Mouse (Mus musculus) left cerebral cortex, adult 2 months (tissue): ENCODE measurements around the gene Gm49373. TPM values are rescaled to one million over a fixed set of nuclear protein-coding genes. Genes with fewer than 3 reads are reported as not detected.

Experiments used
- DNase-seq, 2 experiments: peaks; one replicate each; pipeline ENCODE4 v3.0.0; 2021 to 2022; ENCODE audit warnings: low spot score in 2 of 2, mixed read lengths in 1 of 2; ENCODE audit errors: extremely low spot score in 1 of 2
- H3K27ac ChIP-seq: fragments of 200-600 bp; 2 replicates; pipeline ENCODE4 v1.8.1; 2022
- H3K4me3 ChIP-seq: fragments of 200-600 bp; 2 replicates; pipeline ENCODE4 v1.8.1; 2022
- CTCF ChIP-seq: fragments of 200-600 bp; IDR thresholded peaks from 2 replicates; pipeline ENCODE4 v1.8.1; 2022; ENCODE audit warnings: antibody characterized with exemption, mild to moderate bottlenecking, moderate library complexity
- intact Hi-C: fragments of 180-260 bp; cut with DNase I; formaldehyde crosslinking; loops from one replicate; pipeline ENCODE4 v1.15.1; 2025
- long read RNA-seq, 2 experiments: library from polyadenylated mRNA; stranded (forward); transcript quantifications; one replicate each; pipeline ENCODE4 v2.0.0; 2021; ENCODE audit warnings: borderline mapping rate in 2 of 2
- total RNA-seq, 2 experiments: library from RNA; stranded (reverse); gene quantifications; 2 replicates each; pipeline ENCODE4 v1.2.3; 2021

Gm49373 gene
- 1 to 10 TPM; 1.7 to 3.2 TPM for total RNA-seq
- long read RNA-seq, experiment 1, partial matches to known transcripts, result 1 of 4 reads
- long read RNA-seq, experiment 1, other reads (novel, unspliced or antisense), result 3 of 4 reads
- long read RNA-seq, experiment 2, partial matches to known transcripts, result 0 of 1 reads
- long read RNA-seq, experiment 2, other reads (novel, unspliced or antisense), result 1 of 1 reads

- no peak for TF ChIP-seq CTCF
- intact Hi-C loops, result loop anchor here (2.0 to 5.0 kb wide), 3 partner anchors 32 to 176 kb away; partner anchors contain the start of genes Eif3g and Tyk2
- Histone ChIP-seq H3K4me3 (peak within 1 kb of the TSS; percentile 94), H3K27ac (peak within 1 kb of the TSS; percentile 85)
- peak; percentile 89 to 90 for DNase-seq
These were observed at the start of gene Gm49373, which contains the start of gene Fdx1l for GRCm38 (mm10) chr9:21073044-21073840. Gm49373 (minus strand) TSS chr9:21073096. Fdx1l (minus strand) TSS chr9:21073614.

GRCm38 (mm10) chr9:21121483-21121882, 48.6 kb upstream of the Gm49373 start:
- no peak overlapping the region for H3K4me3 ChIP-seq
- H3K27ac ChIP-seq, result no peak overlapping the region
- TF ChIP-seq CTCF, result no peak
- no peak for DNase-seq
- intact Hi-C loops, result no loop called here

GRCm38 (mm10) chr9:21117073-21117472, 44.2 kb upstream of the Gm49373 start:
- no peak for DNase-seq
- TF ChIP-seq CTCF, result no peak

GRCm38 (mm10) chr9:21115105-21115504, 42.2 kb upstream of the Gm49373 start:
- Histone ChIP-seq H3K4me3 (no peak overlapping the region), H3K27ac (no peak overlapping the region)
- no peak for TF ChIP-seq CTCF
- intact Hi-C loops, result no loop called here
- no peak for DNase-seq

More at GRCm38 (mm10) chr9:21117073-21117472, 44.2 kb upstream of the Gm49373 start:
- intact Hi-C loops, result no loop called here
- Histone ChIP-seq H3K4me3 (no peak overlapping the region), H3K27ac (no peak overlapping the region)

- H3K4me3 ChIP-seq, result no peak overlapping the region
- no peak overlapping the region for H3K27ac ChIP-seq
- DNase-seq, result no peak
- intact Hi-C loops, result no loop called here
- TF ChIP-seq CTCF, result no peak
These were observed 41.3 kb upstream of the Gm49373 start for GRCm38 (mm10) chr9:21114190-21114589.

- H3K4me3 ChIP-seq, result no peak overlapping the region
- H3K27ac ChIP-seq, result no peak overlapping the region
- intact Hi-C loops, result no loop called here
- TF ChIP-seq CTCF, result no peak
- DNase-seq, result no peak
These were observed 40.9 kb upstream of the Gm49373 start for GRCm38 (mm10) chr9:21113751-21114150.

GRCm38 (mm10) chr9:21107607-21108237, 34.8 kb upstream of the Gm49373 start:
- intact Hi-C loops, result no loop called here
- Histone ChIP-seq H3K4me3 (no peak overlapping the region), H3K27ac (no peak overlapping the region)
- DNase-seq, result no peak
- TF ChIP-seq CTCF, result no peak

- no peak for DNase-seq
- no peak for TF ChIP-seq CTCF
- Histone ChIP-seq H3K4me3 (no peak overlapping the region), H3K27ac (no peak overlapping the region; the same call in 1 of the 2 replicates)
- intact Hi-C loops, result no loop called here
These were observed 33.1 kb upstream of the Gm49373 start for GRCm38 (mm10) chr9:21105760-21106564.

- Histone ChIP-seq H3K27ac (no peak overlapping the region), H3K4me3 (no peak overlapping the region)
- TF ChIP-seq CTCF, result no peak
- intact Hi-C loops, result no loop called here
- no peak for DNase-seq
These were observed 31.9 kb upstream of the Gm49373 start for GRCm38 (mm10) chr9:21104814-21105213.

- no peak for DNase-seq
- TF ChIP-seq CTCF, result no peak
- no peak overlapping the region for H3K27ac ChIP-seq
- intact Hi-C loops, result no loop called here
- H3K4me3 ChIP-seq, result no peak overlapping the region
These were observed 29.2 kb upstream of the Gm49373 start for GRCm38 (mm10) chr9:21102076-21102475.

- Histone ChIP-seq H3K4me3 (no peak overlapping the region), H3K27ac (no peak overlapping the region)
- DNase-seq, result no peak
- no peak for TF ChIP-seq CTCF
- intact Hi-C loops, result no loop called here
These were observed 27.7 kb upstream of the Gm49373 start for GRCm38 (mm10) chr9:21100447-21101161.
